Mouse (Mus musculus) adrenal gland, adult 18-20 months (tissue): ENCODE measurements around the gene Cers1. TPM values are rescaled to one million over a fixed set of nuclear protein-coding genes. Genes with fewer than 3 reads are reported as not detected.

Experiments used
- DNase-seq, 2 experiments: peaks; one replicate each; pipeline ENCODE4 v3.0.0; 2021 to 2022; ENCODE audit warnings: low spot score in 2 of 2
- total RNA-seq, 2 experiments: library from RNA; stranded (reverse); gene quantifications; 1 replicate in 1 of 2; 2 replicates in 1 of 2; pipeline ENCODE4 v1.2.3; 2021

Gene Cers1
- total RNA-seq, 2 experiments from 2014 or later: 2.0 to 2.5 TPM

DNA sequence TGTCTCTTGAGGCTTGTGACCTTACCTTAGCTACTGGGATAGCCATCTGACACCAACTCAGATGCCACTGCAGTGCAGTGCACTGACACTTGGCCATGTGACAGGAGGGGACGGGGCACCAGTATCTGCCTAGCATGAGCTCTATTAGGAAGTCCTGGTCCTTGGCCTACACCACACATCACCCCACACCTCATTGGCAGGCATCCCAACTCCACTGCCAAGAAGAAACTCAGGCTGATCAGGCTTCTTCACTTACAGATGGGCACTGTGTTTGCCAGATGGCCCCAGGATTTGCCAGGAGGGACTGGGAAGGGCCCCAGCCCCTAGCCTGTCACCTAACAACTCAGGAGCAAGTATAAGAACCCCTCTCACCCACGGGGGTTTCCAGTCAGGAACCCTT lies 2.2 kb upstream of the Cers1 start:
- no peak for DNase-seq

DNA sequence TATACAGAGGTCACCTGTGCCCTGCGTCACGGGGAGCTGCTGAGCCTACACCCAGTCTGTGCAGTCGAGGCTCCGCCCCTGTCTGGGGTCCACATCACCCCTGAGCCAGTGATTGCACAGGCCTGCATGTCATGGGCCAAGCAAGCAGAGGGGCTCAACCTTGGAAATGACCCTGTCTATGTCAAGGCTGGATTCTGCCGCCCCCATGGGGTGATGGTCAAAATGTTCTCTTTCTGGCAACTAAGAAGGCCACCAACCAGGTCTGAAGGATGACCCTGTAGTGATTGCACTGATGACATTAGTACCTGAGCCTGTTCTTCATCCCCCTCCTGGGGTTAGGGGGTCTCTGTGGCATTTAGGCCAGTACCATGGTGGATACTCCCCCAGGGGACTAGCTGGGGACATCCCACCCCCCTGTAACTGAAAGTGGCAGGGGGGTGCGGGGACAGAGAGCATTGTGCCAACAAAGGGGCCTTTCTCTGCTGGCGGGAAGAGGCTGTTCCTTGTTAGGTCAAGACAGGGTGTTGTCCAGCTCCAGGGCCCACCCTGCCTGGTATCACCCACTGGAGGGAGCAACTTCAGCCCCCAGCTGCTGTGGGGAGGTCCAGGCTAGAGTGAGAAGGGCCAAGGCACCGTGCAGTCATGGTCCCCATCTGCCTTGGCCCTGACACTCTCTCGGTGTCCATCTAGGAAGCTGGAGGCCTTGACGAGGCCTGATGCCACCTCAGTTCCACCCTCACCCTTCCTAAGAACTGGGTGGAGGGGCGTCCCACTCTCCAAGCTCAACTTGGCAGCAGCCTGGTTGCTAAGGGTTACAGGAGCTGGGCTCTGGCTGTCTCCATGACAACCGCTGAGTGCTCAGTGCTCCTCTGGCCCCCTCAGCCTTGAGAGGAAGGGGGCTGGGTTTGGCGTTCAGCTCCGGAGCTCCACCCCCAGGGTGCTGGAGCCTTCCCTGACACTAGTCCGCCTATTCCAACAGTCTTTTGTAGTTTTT lies 1.2 kb downstream of the Cers1 start:
- no peak for DNase-seq

DNA sequence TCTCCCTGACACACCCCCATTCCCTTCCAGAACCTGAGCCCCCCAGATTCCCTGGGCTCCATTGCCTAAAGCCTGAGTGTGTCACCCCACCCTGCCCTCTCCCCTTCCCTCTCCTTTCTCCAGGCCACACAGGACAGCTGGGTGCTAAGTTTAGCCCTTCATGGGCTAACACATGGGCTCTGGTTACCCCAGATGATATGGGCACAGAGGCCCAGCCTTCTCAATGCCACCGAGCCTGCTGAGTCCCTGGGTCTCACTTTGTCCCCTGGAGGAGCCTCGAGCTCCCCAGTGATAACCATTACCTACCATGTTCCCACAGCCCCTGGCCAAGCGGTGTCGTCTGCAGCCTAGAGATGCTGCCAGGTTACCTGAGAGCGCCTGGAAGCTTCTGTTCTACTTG lies 2.3 kb downstream of the Cers1 start:
- DNase-seq: no peak

DNA sequence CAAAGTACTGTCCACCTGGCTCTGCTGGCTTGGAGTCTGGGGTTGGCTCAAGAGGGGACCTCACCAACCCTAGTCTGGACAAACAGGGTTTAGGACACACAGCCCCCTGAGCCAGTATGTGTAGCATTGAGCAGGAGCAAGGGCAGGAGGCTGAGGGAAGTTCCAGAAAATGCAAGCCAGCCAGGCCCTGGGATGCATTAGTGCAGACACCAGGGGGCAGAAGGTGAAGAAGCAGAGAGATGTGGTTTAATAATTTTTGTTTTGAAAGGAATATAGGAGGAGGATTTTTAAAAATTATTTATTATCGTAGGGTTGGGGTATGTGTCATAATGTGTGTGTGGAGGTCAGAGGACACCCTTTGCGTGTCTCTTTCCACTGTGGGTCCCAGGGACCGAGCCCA lies 8.1 kb downstream of the Cers1 start:
- no peak for DNase-seq

DNA sequence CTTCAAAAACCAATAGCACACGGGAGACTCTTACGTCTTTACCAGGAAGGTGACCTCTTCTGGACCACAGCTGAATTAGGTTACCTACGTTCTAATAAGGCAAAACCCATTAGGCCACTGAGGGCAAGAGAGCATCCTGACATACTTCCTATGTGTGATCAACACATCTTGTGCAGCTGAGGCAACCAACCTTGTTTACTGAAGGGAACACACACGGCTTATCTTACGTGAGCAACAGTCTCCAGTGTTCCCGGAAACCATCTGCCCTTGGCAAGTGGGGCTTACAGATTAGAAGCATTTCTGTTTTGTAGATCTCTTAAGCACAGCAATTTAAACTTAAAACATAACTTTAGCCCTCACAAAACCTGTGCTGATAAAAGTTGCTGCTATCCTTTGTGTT lies 11.9 kb downstream of the Cers1 start:
- DNase-seq: no peak

DNA sequence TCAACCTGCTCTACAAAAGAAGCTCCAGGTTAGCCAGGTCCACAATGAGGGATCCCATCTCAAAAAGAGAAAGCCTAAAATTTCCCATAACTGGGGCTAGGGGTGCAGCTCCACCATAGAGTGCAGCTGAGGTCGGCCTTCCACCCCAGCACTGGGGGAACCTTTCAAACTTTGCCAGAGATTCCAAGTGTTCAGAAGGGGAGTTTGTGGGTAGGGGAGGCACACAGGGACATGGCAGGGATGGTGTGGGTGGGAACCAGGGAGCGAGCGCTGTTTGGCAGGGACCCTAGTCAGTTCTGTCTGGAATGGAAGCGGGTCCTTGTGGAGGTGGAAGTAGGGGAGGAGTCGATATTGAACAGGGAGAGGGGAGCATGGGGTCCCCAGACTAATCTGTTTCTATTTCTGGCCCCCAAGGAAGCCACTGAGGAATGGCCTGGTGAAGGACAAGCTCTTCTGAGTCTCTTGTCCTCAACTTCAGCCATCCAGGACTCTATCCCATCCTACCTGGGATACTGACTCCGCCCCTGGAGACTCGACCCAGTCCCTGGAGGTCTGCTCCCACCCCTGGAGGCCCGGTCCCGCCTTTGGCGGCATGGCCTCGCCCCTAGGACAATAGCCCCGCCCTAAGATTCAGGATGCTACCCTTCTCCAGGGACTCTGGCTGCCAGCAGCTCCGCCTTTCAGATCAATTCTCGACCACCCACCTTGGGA lies 13.7 kb downstream of the Cers1 start, which contains the start of gene Gdf1:
Gene Gdf1, plus strand, starts transcription at position 694 of the 711 bp plus-strand sequence.
- DNase-seq: no peak

DNA sequence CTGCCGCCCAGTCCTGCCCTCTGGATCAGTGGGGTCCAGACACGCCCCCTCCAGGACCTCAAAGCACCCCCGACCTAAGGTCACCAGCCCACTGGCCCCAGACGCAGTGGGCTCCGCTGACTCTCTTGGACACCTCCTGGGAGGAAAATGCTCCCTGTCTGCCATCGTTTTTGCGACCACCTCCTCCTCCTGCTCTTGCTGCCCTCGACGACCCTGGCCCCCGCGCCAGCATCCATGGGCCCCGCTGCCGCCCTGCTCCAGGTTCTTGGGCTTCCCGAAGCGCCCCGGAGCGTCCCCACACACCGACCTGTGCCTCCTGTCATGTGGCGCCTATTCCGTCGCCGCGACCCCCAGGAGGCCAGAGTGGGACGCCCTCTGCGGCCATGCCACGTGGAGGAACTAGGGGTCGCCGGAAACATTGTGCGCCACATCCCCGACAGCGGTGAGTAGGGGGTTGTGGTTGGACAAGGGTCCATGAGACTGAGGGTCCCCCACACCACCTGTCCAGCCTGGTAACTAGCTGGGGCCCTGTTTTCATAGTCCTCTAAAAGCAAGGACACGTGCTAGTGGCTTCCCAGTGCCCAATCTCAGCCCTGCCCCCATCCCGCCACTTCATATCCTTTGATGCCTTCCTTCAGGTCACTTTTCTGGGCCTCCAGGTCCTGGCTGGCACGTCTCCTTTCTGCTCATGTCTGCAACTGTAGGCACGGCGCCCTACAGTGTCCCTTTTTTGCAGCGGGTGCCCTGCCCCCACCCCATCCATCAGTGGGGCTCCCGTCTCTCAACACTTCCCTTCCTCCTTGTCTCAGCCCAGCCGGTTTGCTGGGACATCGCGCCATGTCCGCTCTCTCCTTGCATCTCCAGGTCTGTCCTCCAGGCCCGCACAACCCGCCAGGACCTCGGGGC lies 14.5 kb downstream of the Cers1 start:
- peak in 1 of 2 experiments; percentile 32 for DNase-seq

DNA sequence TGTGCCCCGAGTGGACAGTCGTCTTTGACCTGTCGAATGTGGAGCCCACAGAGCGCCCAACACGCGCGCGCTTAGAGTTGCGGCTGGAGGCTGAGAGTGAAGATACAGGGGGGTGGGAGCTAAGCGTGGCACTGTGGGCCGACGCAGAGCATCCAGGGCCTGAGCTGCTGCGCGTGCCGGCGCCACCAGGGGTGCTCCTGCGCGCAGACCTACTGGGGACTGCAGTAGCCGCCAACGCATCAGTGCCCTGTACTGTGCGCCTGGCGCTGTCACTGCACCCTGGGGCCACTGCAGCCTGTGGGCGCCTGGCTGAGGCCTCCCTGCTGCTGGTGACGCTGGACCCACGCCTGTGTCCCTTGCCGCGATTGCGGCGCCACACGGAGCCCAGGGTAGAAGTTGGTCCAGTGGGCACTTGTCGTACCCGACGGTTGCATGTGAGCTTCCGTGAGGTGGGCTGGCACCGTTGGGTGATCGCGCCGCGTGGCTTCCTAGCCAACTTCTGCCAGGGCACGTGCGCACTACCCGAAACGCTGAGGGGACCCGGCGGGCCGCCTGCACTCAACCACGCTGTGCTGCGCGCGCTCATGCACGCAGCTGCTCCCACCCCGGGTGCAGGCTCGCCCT lies 15.3 kb downstream of the Cers1 start:
- DNase-seq: peak in 1 of 2 experiments; percentile 46

DNA sequence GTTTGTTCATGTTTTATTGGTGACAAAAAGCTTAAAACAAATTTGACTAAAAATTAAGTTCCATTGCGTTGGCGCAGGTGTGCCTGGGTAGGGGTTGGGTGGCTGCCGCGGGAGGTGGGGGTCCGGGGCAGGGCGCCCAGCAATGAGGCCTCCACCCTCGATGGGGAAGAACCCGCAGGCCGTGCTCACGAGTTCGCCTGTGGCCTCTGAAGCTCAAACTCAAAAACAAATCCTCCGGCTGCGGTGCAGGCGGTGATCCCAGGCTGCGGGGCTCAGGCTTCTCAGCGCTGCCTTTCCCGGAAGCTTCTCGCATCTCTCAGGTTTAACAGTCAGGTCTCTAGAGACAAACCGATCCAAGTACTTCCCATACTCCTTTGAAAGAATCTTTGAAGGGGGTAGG lies 16.0 kb downstream of the Cers1 start:
- DNase-seq: no peak

DNA sequence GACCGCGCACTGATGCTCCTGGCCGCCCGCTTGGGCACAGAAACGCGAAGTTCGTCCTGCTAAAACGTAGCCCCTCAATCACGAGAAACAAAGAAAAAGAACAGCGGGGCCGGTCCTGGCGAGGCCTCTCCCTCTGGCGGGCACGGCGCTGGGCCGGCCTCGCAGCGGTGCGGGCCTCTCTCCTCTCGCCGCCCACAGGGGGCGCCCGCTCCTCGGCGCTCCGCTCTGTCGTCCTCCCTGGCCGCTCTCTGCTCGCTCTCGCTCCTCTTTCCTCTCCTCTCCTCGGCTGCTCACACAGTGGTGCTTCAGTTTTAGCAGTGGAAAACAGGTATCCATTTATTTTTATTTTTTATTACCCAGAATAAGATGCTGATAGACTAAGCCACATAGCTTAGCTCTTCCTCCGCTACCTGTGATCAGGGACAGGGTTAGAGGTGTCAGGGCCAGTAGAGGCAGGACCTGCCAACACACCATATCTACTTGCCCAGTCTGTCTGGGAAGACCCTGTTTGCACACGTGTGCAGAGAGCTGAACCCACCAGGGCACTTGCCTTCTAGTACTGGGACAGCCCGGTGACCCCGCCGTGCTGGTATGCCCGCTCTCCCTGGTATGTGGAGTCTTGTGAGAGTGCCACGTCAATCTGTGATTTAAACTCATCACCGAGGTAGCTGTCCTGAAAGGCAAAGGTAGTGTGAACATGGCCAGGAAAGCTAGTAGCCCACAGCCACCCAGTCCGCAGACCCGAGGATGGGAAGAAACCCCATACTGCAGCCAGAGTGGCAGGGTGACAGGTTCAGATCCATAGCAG lies 16.7 kb downstream of the Cers1 start:
- peak; percentile 57 to 66 for DNase-seq

DNA sequence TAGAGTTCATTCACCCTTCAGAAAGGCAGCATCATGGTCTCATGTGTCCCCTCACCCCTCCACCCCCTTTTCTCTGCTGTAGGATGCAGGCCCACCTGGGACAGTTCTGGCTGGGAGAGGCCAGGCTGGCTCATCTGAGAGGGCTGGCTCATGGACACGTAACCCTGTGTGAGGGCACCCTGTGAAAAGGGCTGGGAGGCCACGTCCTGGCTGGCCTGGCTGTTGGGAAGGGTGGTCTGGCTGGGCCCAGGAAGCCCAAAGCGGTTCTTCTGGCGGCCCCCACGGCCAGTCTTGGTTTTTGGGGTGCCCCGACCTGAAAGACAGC lies 17.3 kb downstream of the Cers1 start:
- no peak for DNase-seq

DNA sequence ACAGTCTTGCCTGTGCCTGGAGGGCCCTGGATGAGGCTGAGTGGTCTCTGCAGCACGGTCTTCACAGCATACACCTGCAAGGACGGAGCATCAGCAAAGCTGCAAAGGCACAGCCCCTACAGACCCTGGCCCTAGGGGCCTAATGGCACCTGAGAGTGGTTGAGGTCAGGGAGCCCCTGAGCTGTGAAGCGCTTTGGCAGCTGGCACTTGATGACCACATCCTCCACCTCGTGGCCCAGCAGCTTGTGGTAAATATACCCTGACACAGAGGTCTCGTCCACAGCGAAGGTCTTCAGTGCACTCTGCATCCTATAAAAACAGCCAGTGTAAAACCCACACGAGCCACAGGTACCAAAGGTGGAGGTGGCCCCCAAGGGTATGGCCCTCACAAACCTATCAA lies 23.4 kb downstream of the Cers1 start:
- no peak for DNase-seq

DNA sequence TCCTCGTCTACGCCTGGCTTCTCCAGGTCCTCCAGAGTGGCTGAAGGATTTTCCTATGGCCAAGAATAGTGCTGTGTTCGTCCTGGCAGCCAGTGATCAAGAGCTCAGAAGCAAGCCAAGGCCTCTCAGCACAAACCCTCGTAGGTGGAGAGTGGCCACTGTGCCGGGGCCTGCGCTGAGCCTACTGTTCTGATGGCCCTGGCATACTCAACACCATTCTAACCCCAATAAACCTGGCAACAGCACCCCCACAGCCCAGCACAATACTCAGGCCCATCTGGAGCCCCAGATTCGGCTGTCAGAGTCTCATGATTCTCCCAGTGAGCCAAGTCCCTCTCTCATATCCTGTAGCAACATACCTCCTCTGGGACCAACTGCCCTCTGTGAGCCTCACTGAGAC lies 25.1 kb downstream of the Cers1 start:
- DNase-seq: no peak

DNA sequence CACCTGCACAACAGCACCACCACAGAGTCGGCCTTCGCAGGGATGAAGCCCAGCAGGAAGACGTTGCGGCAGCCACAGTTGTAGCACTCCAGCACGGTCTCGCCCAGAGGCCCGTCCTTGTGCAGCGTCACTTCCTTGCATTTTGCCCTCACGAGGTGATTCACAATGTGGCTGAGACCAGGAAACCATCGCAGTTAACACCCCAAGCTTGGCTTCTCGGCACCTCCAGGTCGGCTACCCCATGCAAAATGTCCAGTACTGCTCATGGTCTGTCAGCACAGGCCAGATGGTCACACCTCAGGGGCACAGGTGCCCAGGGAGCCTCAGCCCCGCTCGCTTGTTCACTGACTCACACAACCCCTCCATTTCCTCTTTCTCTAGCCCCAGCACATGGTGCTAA lies 26.4 kb downstream of the Cers1 start:
- no peak for DNase-seq

DNA sequence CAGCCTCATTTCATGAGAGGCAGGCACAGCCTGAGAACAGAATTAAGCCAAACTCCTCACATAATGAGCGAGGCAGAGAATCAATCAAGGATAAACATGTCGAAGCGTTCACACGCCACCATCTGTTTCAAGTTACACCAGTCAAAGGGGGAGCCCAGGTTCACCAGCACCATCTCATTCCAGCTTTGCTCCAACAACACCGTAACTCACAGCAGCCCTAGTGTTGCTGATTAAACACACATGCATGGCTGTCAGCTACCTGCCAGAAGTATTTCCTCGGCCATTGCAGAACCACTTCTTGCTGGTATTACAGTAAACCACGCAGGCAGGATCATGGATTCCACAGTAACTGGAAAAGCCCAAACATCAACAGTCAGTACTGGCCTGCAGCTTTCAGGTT lies 27.5 kb downstream of the Cers1 start:
- no peak for DNase-seq

DNA sequence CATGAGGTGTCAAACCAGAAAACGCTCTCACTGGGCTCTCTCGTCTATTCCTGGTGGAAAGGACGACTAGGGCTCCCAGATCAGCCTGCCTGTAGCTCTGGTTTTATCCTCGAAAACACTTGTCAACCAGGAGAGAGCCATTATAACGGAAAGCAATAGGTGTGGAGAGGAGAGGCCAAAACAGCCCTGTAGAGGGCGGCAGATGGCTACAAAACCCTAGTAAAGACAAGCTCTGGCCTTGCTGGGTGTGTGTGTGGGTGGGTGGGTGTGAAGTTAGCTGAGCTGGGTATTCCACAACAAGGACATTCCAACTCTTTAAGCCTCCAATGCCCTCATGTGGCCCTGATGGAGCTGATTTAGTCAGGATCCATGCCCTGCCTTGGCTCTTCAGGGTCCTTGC lies 28.1 kb downstream of the Cers1 start:
- DNase-seq: no peak

DNA sequence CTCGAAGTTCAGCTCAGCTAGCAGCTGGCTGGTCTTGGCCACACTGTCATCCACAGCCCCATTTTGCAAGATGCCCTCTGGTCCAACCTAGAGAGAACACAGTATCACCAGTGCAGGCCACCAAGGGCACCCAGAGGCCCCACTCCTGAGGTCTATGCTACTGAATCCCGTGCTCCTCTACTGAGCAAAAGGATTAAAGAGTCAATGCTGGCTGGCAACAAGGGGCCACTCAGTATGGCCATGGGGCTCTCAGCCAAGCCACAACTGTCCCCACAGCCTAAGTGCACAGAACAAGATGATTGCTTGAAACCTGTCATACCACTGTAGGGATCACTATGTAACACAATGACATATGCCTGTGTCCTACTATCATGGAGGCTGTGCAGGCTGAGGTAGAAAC lies 28.7 kb downstream of the Cers1 start:
- DNase-seq: no peak

DNA sequence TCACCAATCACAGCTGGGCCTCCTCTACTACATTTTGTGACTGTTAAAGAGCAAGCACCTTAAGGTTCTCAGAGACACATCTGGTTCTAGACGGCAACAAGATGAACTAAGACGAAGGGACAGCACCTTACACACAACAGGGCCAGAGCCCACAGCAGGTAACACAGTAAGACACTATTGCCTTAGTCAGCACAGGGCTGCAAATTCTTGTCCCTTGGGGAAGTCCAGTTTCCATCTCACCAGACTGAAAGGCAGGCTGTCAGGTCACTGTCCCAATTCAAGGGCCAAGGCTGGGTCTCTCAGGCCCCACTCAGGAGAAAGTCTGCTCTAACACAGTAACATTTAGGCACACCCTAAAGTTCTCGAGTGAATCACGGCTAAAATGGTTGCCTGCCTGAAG lies 31.9 kb downstream of the Cers1 start:
- DNase-seq: no peak

DNA sequence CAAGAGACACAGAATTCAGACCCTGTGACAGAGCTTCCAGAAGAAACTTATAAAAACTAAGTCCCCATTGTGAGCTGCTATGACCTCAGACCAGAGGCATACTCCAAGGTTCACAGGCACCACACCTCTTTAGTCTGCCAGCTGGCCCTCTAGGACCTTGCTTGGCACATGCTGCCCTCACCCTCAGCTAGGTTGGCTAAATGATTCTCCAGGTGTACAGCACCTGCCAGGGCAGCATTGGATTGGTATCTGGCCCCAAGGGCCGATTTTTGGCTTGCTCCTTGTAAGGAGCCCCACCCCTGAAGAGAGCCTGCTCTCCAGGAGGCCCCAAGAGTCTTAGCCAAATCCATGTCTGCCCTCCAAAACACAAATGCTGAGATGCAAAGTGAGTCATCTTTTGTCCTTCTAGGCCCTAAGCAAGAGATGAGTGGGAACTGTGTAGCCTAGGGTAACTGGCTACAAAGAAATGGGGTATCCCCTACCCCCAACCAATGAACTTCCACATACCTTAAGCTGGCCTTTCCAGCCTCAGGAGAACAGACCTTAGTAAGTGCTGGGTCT lies 32.4 kb downstream of the Cers1 start:
- no peak for DNase-seq
